Mouse (Mus musculus) MEL (cell line): ENCODE results near the gene Mpc1.

Experiments
- CTCF ChIP-seq, 3 experiments: IDR thresholded peaks in 2 of 3; conservative IDR thresholded peaks in 1 of 3; 2 replicates each; pipeline ENCODE4 v1.5.1; 2011 to 2012; ENCODE audit warnings: low read length in 3 of 3, low read depth in 2 of 3, mild to moderate bottlenecking in 2 of 3, improper control_type of control experiment in 1 of 3, inconsistent platforms in 1 of 3, mixed read lengths in 1 of 3, moderate library complexity in 1 of 3; ENCODE audit not compliant: control insufficient read depth in 1 of 3, insufficient read depth in 1 of 3, poor library complexity in 1 of 3, severe bottlenecking in 1 of 3
- ETS1 ChIP-seq: IDR thresholded peaks from 2 replicates; pipeline ENCODE4 v1.6.1; 2012; ENCODE audit warnings: low read depth, mild to moderate bottlenecking, inconsistent platforms, low read length, improper control_type of control experiment, moderate library complexity
- GATA1 ChIP-seq: IDR thresholded peaks from 2 replicates; pipeline ENCODE4 v1.6.1; 2011; ENCODE audit warnings: low read depth, low read length, improper control_type of control experiment
- MAX ChIP-seq: IDR thresholded peaks from 2 replicates; pipeline ENCODE4 v1.6.1; 2011; ENCODE audit warnings: low read length, improper control_type of control experiment
- MYC ChIP-seq: IDR thresholded peaks from 2 replicates; pipeline ENCODE4 v1.6.1; 2011; ENCODE audit warnings: low read depth, mild to moderate bottlenecking, low read length, improper control_type of control experiment, moderate library complexity
- NELFE ChIP-seq: IDR thresholded peaks from 2 replicates; pipeline ENCODE4 v1.6.1; 2011; ENCODE audit warnings: low read depth, low read length, improper control_type of control experiment
- NRF1 ChIP-seq: IDR thresholded peaks from 2 replicates; pipeline ENCODE4 v1.6.1; 2014; ENCODE audit warnings: low read depth, mild to moderate bottlenecking, inconsistent platforms, low read length, improper control_type of control experiment, moderate library complexity; ENCODE audit not compliant: poor library complexity, insufficient read depth, severe bottlenecking
- POLR2A ChIP-seq, 2 experiments: IDR thresholded peaks; 2 replicates each; pipeline ENCODE4 v1.6.1; 2011 to 2012; ENCODE audit warnings: low read length in 2 of 2, mild to moderate bottlenecking in 2 of 2, control low read depth in 1 of 2, improper control_type of control experiment in 1 of 2, low read depth in 1 of 2, moderate library complexity in 1 of 2; ENCODE audit not compliant: control insufficient read depth in 1 of 2, insufficient read depth in 1 of 2, poor library complexity in 1 of 2
- RAD21 ChIP-seq: IDR thresholded peaks from 2 replicates; pipeline ENCODE4 v1.6.1; 2011; ENCODE audit warnings: mild to moderate bottlenecking, low read depth, low read length, improper control_type of control experiment
- SMC3 ChIP-seq: IDR thresholded peaks from 2 replicates; pipeline ENCODE4 v1.6.1; 2011; ENCODE audit warnings: low read depth, low read length, improper control_type of control experiment
- ZNF384 ChIP-seq: IDR thresholded peaks from 2 replicates; pipeline ENCODE4 v1.6.1; 2012; ENCODE audit warnings: low read depth, mild to moderate bottlenecking, inconsistent platforms, low read length, improper control_type of control experiment

- TF ChIP-seq CTCF (IDR thresholded peaks at IDR 0.05 in 2 of 3, conservative IDR thresholded peaks at IDR 0.05 in 1 of 3; ENCODE audit: control insufficient read depth in 1 of 3, insufficient read depth in 1 of 3, low read depth in 2 of 3, low read length in 3 of 3, poor library complexity in 1 of 3, severe bottlenecking in 1 of 3) (no peak), NRF1 (no peak), MAX (no peak), POLR2A (IDR thresholded peaks at IDR 0.05; ENCODE audit: control insufficient read depth in 1 of 2, insufficient read depth in 1 of 2, low read depth in 1 of 2, low read length in 2 of 2, poor library complexity in 1 of 2) (no peak), ZNF384 (no peak), ETS1 (no peak), NELFE (no peak), RAD21 (no peak), GATA1 (no peak), SMC3 (no peak), MYC (no peak)
Observed at GRCm38 (mm10) chr17:8240517-8240916, 42.2 kb upstream of the Mpc1 start.
